Mouse (Mus musculus) thymus, adult 2 months (tissue): ENCODE results near the gene Nkain4. TPM values are rescaled to one million over a fixed set of nuclear protein-coding genes. Genes with fewer than 3 reads are reported as not detected.

Experiments
- DNase-seq: peaks from one replicate; pipeline ENCODE4 v3.0.0; 2021
- H3K27ac ChIP-seq: fragments of 200-500 bp; 2 replicates; pipeline ENCODE4 v1.5.1; 2012; ENCODE audit warnings: low read length, control low read depth; ENCODE audit not compliant: control insufficient read depth, insufficient read depth
- H3K27me3 ChIP-seq: fragments of 200-500 bp; 2 replicates; pipeline ENCODE4 v1.6.1; 2012; ENCODE audit warnings: mild to moderate bottlenecking, low read length, moderate library complexity, mixed read lengths; ENCODE audit not compliant: control insufficient read depth, insufficient read depth
- H3K36me3 ChIP-seq: fragments of 200-500 bp; 2 replicates; pipeline ENCODE4 v1.6.1; 2012; ENCODE audit warnings: mild to moderate bottlenecking, low read length, moderate library complexity; ENCODE audit not compliant: control insufficient read depth, insufficient read depth
- H3K4me1 ChIP-seq: fragments of 200-500 bp; replicated peaks from 2 replicates; pipeline ENCODE4 v1.6.1; 2012; ENCODE audit warnings: low read length; ENCODE audit not compliant: control insufficient read depth, insufficient read depth
- H3K4me3 ChIP-seq: fragments of 200-500 bp; 2 replicates; pipeline ENCODE4 v1.5.1; 2012; ENCODE audit warnings: mild to moderate bottlenecking, low read length, control low read depth, moderate library complexity; ENCODE audit not compliant: control insufficient read depth, insufficient read depth
- CTCF ChIP-seq: fragments of 200-500 bp; IDR thresholded peaks from 2 replicates; pipeline ENCODE4 v1.5.1; 2012; ENCODE audit warnings: mild to moderate bottlenecking, control low read depth, low read length, moderate library complexity, borderline replicate concordance; ENCODE audit not compliant: control insufficient read depth, poor library complexity, insufficient read depth; ENCODE audit errors: extremely low read depth
- POLR2A ChIP-seq: fragments of 200-500 bp; IDR thresholded peaks from 2 replicates; pipeline ENCODE4 v1.6.1; 2012; ENCODE audit warnings: mild to moderate bottlenecking, low read length, control low read depth, moderate library complexity; ENCODE audit not compliant: control insufficient read depth, poor library complexity, insufficient read depth; ENCODE audit errors: extremely low read depth
- WGBS: fragments of 180-500 bp; shearing (Covaris S2); methylation state at CpG from one replicate; pipeline ENCODE4 v1.1.7; 2018; 5-methylcytosine and 5-hydroxymethylcytosine counted together
- polyA plus RNA-seq: library from polyadenylated mRNA; depleted of rRNA; stranded (reverse); fragments of >200 nt; gene quantifications from 2 replicates; pipeline ENCODE4 v1.2.3, GENCODE M21; 2012

Gene Nkain4
- polyA plus RNA-seq, 1 experiment: 24.6 TPM

DNA sequence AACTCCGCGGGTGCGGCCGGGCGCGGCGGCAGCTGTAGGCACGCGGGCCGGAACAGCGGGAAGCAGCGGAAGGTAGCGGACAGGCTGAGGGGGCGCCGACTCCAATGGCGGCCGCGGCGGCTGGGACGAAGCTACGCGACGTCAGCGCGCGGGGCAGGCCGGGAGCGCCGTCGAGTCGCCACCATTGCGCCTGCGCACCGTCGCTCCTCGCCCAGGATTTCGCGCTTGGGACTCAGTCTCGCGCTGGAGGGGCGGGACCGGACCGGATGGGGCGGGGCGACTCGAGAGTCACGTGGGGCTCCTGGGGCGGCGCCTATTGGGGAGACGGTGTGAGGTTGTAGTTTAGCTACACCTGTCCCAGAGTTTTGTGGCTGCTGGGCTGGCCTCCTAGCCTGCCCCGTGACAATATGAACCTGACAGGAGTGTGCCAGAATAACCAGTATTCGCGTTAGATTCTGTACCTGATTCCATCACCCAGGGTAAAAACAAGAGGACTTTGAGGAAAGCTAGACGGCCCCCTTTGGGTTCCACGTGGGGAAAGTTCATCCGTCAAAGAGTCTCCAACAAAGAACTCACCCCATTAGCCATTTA lies 33.6 kb downstream of the Nkain4 start, which contains the start of gene Ythdf1:
Gene Ythdf1, minus strand, starts transcription at position 140 of the 591 bp plus-strand sequence.
- WGBS: under 1% methylated on average over 56 of the region's 56 CpGs
- H3K27ac ChIP-seq: peak within 1 kb of the TSS; percentile 47; the same call in 1 of the 2 replicates
- peak; percentile 99 for DNase-seq

DNA sequence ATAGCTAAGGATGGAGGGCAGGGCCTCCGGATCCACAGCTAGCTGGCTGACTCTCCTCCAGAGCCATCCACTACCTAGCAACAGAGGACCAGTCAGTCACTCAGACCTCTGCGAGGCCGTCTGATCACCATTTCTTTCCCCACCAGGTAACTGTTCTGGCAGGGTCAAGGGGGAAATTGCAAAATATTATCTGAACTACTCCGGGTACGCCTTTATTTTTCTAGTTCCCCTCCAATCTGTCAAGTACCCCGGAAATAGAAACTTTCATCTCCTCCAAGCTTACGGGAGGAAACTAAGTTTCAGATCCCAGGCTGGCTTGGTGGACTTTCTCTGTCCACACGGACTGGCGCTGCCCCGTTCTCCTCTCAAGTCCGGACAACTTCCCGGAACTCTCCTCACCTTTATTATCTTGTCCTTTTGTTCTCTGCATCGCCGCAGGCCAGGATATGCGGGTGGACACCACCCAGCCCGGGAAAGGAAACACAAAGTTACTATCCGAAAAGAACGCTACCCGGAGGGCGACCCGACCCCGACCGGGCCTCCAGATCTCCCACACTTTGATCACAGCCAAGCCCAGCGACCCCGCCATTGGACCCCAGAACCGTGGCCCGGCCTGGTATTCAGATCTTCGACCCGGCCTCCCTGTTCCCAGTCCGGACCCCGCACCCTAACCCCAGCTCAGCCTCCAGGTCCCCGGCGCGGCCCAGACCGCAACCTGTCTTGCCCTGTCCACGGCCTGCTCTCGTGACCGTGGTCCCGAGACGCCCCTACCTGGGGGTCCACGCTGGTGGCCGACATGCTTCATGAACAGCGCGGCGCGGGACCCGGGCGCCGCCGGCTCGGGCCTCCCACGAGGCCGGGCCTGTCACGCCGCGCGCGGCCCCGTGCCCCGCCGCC lies 34.3 kb downstream of the Nkain4 start:
- Histone ChIP-seq H3K4me3 (peak overlapping the region; percentile 93), H3K27me3 (no peaks in the 10 kb centered on the region), H3K4me1 (peaks cover 5% of the 10 kb centered on the region), H3K27ac (peak overlapping the region; percentile 47; the same call in 1 of the 2 replicates), H3K36me3 (peaks cover 23% of the 10 kb centered on the region)
- TF ChIP-seq POLR2A: no peak
- TF ChIP-seq CTCF: no peak
- 1% methylated on average over 61 of the region's 61 CpGs for WGBS
- peak; percentile 50 for DNase-seq

More for the DNA sequence above, 33.6 kb downstream of the Nkain4 start, which contains the start of gene Ythdf1:
- Histone ChIP-seq H3K4me1 (peaks cover 5% of the 10 kb centered on the region), H3K36me3 (peaks cover 17% of the 10 kb centered on the region), H3K27me3 (no peaks in the 10 kb centered on the region), H3K4me3 (peak within 1 kb of the TSS; percentile 93)
- TF ChIP-seq POLR2A (peak; percentile 66), CTCF (no peak)

DNA sequence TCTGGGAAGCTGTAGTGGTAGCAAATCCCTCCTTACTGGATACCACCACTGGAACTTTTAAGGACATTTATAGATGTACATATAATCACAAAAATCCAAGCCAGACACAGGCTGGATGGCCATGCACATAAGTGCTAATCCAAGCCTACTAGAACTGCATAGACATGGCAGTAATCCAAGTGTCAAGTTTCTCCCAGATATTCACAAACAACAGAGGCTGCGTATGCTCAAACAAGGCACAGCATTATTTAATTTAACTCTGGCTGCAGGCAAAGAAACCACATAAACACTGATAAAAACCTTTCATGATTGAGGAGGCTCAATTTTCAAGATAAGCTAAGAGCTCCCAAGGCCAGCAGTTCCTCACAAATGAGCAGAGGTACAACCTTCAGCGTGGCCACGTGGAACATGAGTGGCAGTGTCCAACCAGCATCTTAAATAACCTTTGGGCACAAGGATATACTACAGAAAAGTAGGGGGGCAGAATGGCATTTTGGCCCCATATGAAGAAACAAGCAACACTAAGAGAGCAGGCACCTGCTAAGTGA lies 38.5 kb downstream of the Nkain4 start:
- Histone ChIP-seq H3K36me3 (peaks cover 62% of the 10 kb centered on the region), H3K27ac (no peak overlapping the region), H3K27me3 (no peaks in the 10 kb centered on the region), H3K4me1 (peaks cover 5% of the 10 kb centered on the region; the same call in 1 of the 2 replicates), H3K4me3 (no peak overlapping the region)
- DNase-seq: no peak
- TF ChIP-seq POLR2A: no peak
- no peak for TF ChIP-seq CTCF
- WGBS: 93% methylated on average over 3 of the region's 3 CpGs

DNA sequence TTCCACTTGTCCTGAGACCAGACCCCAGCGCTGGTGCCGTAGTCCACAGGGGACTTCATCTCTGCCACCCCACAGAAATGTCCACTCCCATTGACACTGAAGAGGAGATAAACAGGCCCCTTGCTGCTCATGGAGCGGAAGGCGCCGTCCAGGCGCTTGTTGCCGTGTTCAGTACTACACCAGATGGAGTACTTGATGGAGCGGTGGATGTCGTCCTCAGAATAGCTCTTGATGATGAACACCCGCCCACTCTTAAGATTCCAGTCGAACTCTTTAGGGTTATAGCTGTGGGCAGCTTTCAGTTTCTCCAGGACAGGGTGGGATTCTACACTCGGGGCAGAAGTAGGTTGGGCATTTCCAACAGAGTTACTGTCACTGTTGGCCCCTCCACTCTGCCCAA lies 43.6 kb downstream of the Nkain4 start:
- Histone ChIP-seq H3K27ac (no peak overlapping the region), H3K27me3 (no peaks in the 10 kb centered on the region), H3K4me3 (no peak overlapping the region), H3K4me1 (no peaks in the 10 kb centered on the region), H3K36me3 (peaks cover 54% of the 10 kb centered on the region)
- WGBS: 98% methylated on average over 12 of the region's 12 CpGs
- DNase-seq: no peak
- no peak for TF ChIP-seq CTCF
- no peak for TF ChIP-seq POLR2A

DNA sequence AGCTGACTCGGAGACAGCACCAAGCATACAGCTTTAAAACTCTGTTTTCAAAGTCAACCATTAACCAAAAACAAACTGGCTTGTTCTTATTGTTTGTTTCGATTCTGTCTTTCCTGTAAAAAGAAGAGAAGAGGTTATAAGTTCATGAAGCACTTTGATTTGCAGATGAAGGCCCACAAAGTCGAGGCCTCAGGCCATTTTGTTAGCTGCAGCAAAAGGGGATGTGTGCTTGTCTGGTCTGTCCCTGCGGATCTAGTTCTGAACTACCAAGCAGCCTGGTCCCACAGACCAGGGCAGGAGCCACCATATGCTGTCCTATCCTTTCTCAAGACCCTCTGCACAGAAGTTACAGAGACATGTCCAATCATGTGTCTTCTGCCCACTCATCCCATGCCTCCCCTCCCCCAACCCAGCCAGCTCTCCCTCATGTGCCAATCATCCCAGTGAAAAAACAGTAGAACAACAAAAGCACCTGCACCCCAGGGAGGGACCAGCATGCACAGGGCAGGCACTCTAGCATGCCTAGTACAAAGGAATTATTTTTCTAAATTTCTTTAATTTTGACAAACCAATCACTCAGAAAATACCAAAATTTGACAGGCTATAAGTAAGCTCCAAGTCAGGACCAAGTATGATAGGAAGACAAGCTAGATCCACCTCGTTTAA lies 48.8 kb downstream of the Nkain4 start:
- H3K4me3 ChIP-seq: no peak overlapping the region
- 89% methylated on average over 5 of the region's 5 CpGs for WGBS
- H3K4me1 ChIP-seq: no peaks in the 10 kb centered on the region
- no peaks in the 10 kb centered on the region for H3K27me3 ChIP-seq
- peaks cover 20% of the 10 kb centered on the region for H3K36me3 ChIP-seq
- TF ChIP-seq CTCF: no peak
- no peak for TF ChIP-seq POLR2A
- no peak for DNase-seq
- H3K27ac ChIP-seq: no peak overlapping the region

DNA sequence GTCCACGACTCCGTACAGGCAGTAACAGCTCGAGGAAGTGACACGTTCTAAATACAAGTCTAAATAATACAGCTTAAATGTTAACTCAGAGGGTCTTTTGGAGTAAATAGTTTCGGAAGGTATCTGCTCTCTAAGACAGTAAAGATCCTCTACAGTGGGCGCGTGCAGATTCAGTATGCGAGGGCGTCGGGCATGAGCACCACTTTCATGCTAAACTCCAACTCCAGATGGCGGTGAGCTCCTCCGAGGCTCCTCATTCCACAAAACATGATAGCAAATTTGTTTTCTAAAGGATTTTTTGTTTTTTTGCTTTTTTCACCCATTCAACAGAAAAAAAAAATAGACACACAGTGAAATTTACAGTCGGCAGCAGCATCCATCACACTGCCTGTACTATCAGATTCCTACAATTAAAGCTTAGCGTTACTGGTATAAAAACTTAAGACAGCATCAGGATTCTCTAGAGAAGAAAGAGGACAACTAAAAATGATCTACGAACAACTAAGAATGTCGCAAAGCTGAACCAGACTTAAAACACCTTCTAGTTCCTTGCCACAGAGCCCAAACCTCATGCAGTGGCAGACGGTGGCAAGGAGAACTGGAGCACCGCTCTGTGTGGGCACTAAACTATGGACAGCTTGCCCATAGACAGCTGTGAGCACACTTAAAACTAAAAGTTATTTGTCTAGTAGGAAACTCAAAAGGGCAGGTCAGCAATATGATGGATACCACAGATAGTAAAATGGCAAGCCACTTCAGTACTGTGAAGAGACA lies 49.9 kb downstream of the Nkain4 start:
- Histone ChIP-seq H3K27ac (no peak overlapping the region), H3K27me3 (no peaks in the 10 kb centered on the region), H3K4me1 (no peaks in the 10 kb centered on the region), H3K36me3 (peaks cover 15% of the 10 kb centered on the region), H3K4me3 (no peak overlapping the region)
- 97% methylated on average over 18 of the region's 18 CpGs for WGBS
- DNase-seq: no peak
- TF ChIP-seq CTCF: no peak
- no peak for TF ChIP-seq POLR2A
